Mouse (Mus musculus) intestine, postnatal 0 days (tissue): ENCODE results near the gene Crybb3. TPM values are rescaled to one million over a fixed set of nuclear protein-coding genes. Genes with fewer than 3 reads are reported as not detected.

Source experiments
- ATAC-seq: fragments of 200-750 bp; cut with Nextera tagmentation; 2 replicates; pipeline ENCODE4 v1.8.0; 2017; ENCODE audit warnings: mild to moderate bottlenecking, moderate TSS enrichment, moderate library complexity
- H3K27ac ChIP-seq: fragments of 300-500 bp; sonication (generic); 2 replicates; pipeline ENCODE4 v1.5.1; 2014; ENCODE audit warnings: mild to moderate bottlenecking, low read depth, low read length, moderate library complexity
- H3K27me3 ChIP-seq: fragments of 300-500 bp; sonication (generic); replicated peaks from 2 replicates; pipeline ENCODE4 v1.6.1; 2014; ENCODE audit warnings: low read length, mixed read lengths; ENCODE audit not compliant: control insufficient read depth, insufficient read depth
- H3K36me3 ChIP-seq: fragments of 300-500 bp; sonication (generic); 2 replicates; pipeline ENCODE4 v1.6.1; 2014; ENCODE audit warnings: mild to moderate bottlenecking, moderate library complexity; ENCODE audit not compliant: control insufficient read depth, insufficient read depth
- H3K4me1 ChIP-seq: fragments of 300-500 bp; sonication (generic); replicated peaks from 2 replicates; pipeline ENCODE4 v1.6.1; 2014; ENCODE audit warnings: antibody characterized with exemption, low read length, mixed read lengths; ENCODE audit not compliant: control insufficient read depth, insufficient read depth
- H3K4me2 ChIP-seq: fragments of 300-500 bp; sonication (generic); replicated peaks from 2 replicates; pipeline ENCODE4 v1.6.1; 2014; ENCODE audit warnings: low read depth, mild to moderate bottlenecking, moderate library complexity
- H3K4me3 ChIP-seq: fragments of 300-500 bp; sonication (generic); 2 replicates; pipeline ENCODE4 v1.5.1; 2014; ENCODE audit warnings: low read depth, low read length
- H3K9ac ChIP-seq: fragments of 300-500 bp; sonication (generic); 2 replicates; pipeline ENCODE4 v1.6.1; 2014; ENCODE audit warnings: mild to moderate bottlenecking, low read depth, low read length
- H3K9me3 ChIP-seq: fragments of 300-500 bp; sonication (generic); 2 replicates; pipeline ENCODE4 v1.6.1; 2016; ENCODE audit warnings: mixed run types; ENCODE audit not compliant: control insufficient read depth
- CTCF ChIP-seq: sonication (generic); IDR thresholded peaks from 2 replicates; pipeline ENCODE4 v1.5.1; 2016; ENCODE audit warnings: low read depth, mild to moderate bottlenecking, control low read depth, antibody characterized with exemption, moderate library complexity
- WGBS: fragments of 180-500 bp; shearing (Covaris S2); extraction: QIAGEN DNeasy Blood & Tissue Kit; methylation state at CpG from one replicate; pipeline ENCODE4 v1.1.7; 2014; 5-methylcytosine and 5-hydroxymethylcytosine counted together
- polyA plus RNA-seq: library from polyadenylated mRNA; unstranded; fragments of >200 nt; fragmentation: Nextera tagmentation; extraction: Ambion mirVana; gene quantifications from 2 replicates; pipeline ENCODE4 v1.2.1, GENCODE M21; 2015

Gene Crybb3
- polyA plus RNA-seq, 1 experiment from 2014 or later: 1.2 TPM

- H3K9me3 ChIP-seq: no peaks in the 10 kb centered on the region
- no peaks in the 10 kb centered on the region for H3K36me3 ChIP-seq
- H3K4me2 ChIP-seq: no peak overlapping the region
- no peak for TF ChIP-seq CTCF
- H3K9ac ChIP-seq: no peak overlapping the region
- no peak overlapping the region for H3K27ac ChIP-seq
- WGBS: 87% methylated on average over 9 of the region's 9 CpGs
- H3K27me3 ChIP-seq: no peaks in the 10 kb centered on the region
- no peak for ATAC-seq
- no peak overlapping the region for H3K4me3 ChIP-seq
- H3K4me1 ChIP-seq: no peaks in the 10 kb centered on the region
Measured at GRCm38 (mm10) chr5:113081020-113081419, 364 bp downstream of the Crybb3 start.

DNA sequence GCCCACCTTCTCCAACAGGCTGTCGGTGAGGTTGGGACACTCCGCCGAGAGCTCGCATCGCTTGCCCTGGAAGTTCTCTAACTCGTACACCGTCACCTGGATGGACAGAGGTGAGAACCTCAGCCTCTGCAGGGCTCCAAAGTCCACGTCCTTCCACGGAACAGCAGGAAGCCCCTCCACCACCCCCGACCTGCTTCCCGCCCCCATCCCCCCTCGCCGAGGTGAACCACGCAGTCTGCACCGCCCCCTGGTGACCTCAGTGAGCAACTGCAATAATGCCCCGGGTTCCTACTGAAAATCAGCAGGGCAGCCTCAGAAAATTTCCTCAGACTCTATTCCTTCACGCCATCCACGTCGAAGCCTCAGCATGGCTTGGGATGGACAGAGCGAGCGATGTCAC, 1.6 kb downstream of the Crybb3 start:
- no peaks in the 10 kb centered on the region for H3K4me1 ChIP-seq
- WGBS: 27% methylated on average over 21 of the region's 21 CpGs
- peak; percentile 68 for TF ChIP-seq CTCF
- H3K9ac ChIP-seq: no peak overlapping the region
- no peaks in the 10 kb centered on the region for H3K36me3 ChIP-seq
- no peak for ATAC-seq
- H3K27ac ChIP-seq: no peak overlapping the region
- no peaks in the 10 kb centered on the region for H3K9me3 ChIP-seq
- H3K4me3 ChIP-seq: no peak overlapping the region
- no peak overlapping the region; the same call in 1 of the 2 replicates for H3K4me2 ChIP-seq
- H3K27me3 ChIP-seq: no peaks in the 10 kb centered on the region

DNA sequence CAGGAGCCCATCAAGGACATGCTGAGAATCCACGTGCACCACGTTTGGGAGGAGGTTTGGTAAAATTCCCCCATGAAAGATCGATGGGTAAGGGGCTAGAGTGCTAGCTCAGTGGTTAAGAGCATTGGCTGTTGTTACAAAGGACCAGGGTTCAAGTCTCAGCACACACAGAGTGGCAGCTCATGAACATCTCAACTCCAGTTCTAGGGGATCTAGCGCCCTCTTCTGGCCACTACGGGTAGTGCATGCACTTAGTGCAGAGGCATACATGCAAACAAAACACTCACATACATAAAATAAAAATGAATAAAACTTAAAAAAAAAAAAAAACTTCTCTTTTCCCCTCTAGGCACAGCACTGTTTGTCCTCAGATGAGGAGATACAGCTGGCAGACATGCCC, 2.7 kb downstream of the Crybb3 start:
- no peak for ATAC-seq
- no peaks in the 10 kb centered on the region for H3K4me1 ChIP-seq
- no peak overlapping the region for H3K4me2 ChIP-seq
- no peak overlapping the region for H3K4me3 ChIP-seq
- no peak overlapping the region for H3K27ac ChIP-seq
- H3K9ac ChIP-seq: no peak overlapping the region
- H3K9me3 ChIP-seq: no peaks in the 10 kb centered on the region
- H3K36me3 ChIP-seq: no peaks in the 10 kb centered on the region
- TF ChIP-seq CTCF: peak; percentile 70
- H3K27me3 ChIP-seq: no peaks in the 10 kb centered on the region
- 66% methylated on average over 5 of the region's 5 CpGs for WGBS

DNA sequence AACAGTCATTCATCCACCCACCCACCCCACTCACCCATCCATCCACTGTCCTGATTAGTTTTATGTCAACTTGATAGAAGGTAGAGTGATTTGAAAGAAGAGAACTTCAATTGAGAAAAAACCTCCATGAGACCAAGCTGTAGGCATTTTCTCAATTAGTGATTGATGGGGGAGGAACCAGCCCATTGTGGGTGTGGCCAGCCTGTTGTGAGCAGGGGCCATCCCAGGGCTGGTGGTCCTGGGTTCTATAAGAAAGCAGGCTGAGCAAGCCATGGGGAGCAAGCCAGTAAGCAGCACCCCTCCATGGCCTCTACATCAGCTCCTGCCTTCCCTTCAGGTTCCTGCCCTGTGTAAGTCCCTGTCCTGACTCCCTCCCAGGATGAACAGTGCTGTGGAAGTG, 11.4 kb downstream of the Crybb3 start, which contains the start of gene Crybb2:
Gene Crybb2 (minus strand): TSS at position 101 of the 400 bp plus-strand sequence.
- Histone ChIP-seq H3K4me1 (no peaks in the 10 kb centered on the region), H3K9me3 (no peaks in the 10 kb centered on the region), H3K36me3 (no peaks in the 10 kb centered on the region), H3K4me3 (no peak within 1 kb of the TSS), H3K4me2 (no peak within 1 kb of the TSS), H3K27me3 (no peaks in the 10 kb centered on the region), H3K27ac (no peak within 1 kb of the TSS), H3K9ac (no peak within 1 kb of the TSS)
- no peak for TF ChIP-seq CTCF
- ATAC-seq: no peak

- ATAC-seq: peak; percentile 58; the same call in 1 of the 2 replicates
- Histone ChIP-seq H3K27ac (no peak overlapping the region), H3K36me3 (no peaks in the 10 kb centered on the region), H3K9me3 (no peaks in the 10 kb centered on the region), H3K4me1 (no peaks in the 10 kb centered on the region), H3K4me3 (no peak overlapping the region), H3K27me3 (no peaks in the 10 kb centered on the region), H3K9ac (no peak overlapping the region), H3K4me2 (no peak overlapping the region)
- TF ChIP-seq CTCF: peak; percentile 100
- WGBS: 4% methylated on average over 16 of the region's 16 CpGs
Measured at GRCm38 (mm10) chr5:113054308-113054707, 27.1 kb downstream of the Crybb3 start.

- no peak overlapping the region for H3K4me3 ChIP-seq
- H3K36me3 ChIP-seq: no peaks in the 10 kb centered on the region
- H3K27ac ChIP-seq: no peak overlapping the region
- H3K9ac ChIP-seq: no peak overlapping the region
- WGBS: 52% methylated on average over 7 of the region's 7 CpGs
- H3K4me1 ChIP-seq: no peaks in the 10 kb centered on the region
- ATAC-seq: no peak
- 0 out of 2 replicates have a peak, but pooled peaks have one; percentile 4 for TF ChIP-seq CTCF
- no peak overlapping the region for H3K4me2 ChIP-seq
- no peaks in the 10 kb centered on the region for H3K27me3 ChIP-seq
- H3K9me3 ChIP-seq: no peaks in the 10 kb centered on the region
Measured at GRCm38 (mm10) chr5:113050581-113051185, 30.7 kb downstream of the Crybb3 start.
